Mouse (Mus musculus): ENCODE results near the gene Corin.
A peak's percentile ranks its signal among the peaks of the same experiment; 100 is the strongest.

The Corin gene

GRCm38 (mm10) chr5:72332901-72333300 is 171.4 kb downstream of the Corin start:
- no peak for ATAC-seq (ENCODE audit: insufficient number of reproducible peaks, low FRiP score, low TSS enrichment)

DNA sequence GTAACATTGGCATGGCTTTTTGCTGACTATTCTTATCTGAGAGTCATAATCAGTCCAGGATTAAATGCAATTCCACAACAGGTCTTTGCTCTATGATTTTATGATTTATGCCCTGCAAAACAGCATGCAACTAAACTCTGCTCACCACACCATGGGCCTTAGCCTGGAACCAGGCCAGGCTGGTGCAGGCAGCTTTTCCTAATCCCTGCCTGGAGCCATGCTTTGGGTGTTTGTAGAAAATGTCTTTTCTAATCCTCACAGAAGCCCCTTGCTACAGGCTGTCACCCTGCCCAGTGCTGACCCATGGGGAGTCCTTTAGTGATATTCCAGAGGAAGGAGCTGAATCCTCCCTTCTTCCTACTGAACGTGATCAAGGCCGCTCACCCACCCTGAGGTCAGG is 173.1 kb downstream of the Corin start:
- no peak for ATAC-seq (ENCODE audit: insufficient number of reproducible peaks, low FRiP score, low TSS enrichment)

GRCm38 (mm10) chr5:72330648-72331047 is 173.6 kb downstream of the Corin start:
- no peak for ATAC-seq (ENCODE audit: insufficient number of reproducible peaks, low FRiP score, low TSS enrichment)

- ATAC-seq (ENCODE audit: insufficient number of reproducible peaks, low FRiP score, low TSS enrichment), result no peak
Measured at GRCm38 (mm10) chr5:72329453-72329852, 174.8 kb downstream of the Corin start.

GRCm38 (mm10) chr5:72315282-72315681 is 189.0 kb downstream of the Corin start:
- ATAC-seq (ENCODE audit: insufficient number of reproducible peaks, low FRiP score, low TSS enrichment), result no peak

GRCm38 (mm10) chr5:72298418-72299104 is 205.7 kb downstream of the Corin start:
- no peak for ATAC-seq (ENCODE audit: insufficient number of reproducible peaks, low FRiP score, low TSS enrichment)

DNA sequence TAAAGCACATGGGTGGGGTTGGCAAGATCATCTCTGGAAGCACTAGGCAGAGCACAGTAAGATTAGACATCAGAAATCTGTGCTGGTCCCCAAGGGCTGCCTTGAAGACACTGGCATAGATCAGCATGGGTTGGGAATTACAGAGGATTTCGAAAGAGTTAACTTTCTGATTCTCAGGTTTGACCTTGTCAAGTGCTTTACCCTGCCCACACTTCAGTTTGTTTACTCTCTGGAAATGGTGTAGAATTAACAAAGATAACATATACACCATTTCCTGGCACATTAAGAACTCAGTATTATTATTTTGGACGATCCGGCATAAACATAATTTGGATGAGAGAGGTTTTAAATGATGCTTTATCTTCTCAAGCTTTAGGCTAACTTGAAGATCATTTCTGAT is 219.2 kb downstream of the Corin start:
- ATAC-seq (ENCODE audit: insufficient number of reproducible peaks, low FRiP score, low TSS enrichment), result no peak

GRCm38 (mm10) chr5:72282907-72283306 is 221.4 kb downstream of the Corin start:
- no peak for ATAC-seq (ENCODE audit: insufficient number of reproducible peaks, low FRiP score, low TSS enrichment)

- ATAC-seq (ENCODE audit: insufficient number of reproducible peaks, low FRiP score, low TSS enrichment), result no peak
Measured at GRCm38 (mm10) chr5:72269652-72270051, 234.6 kb downstream of the Corin start.

DNA sequence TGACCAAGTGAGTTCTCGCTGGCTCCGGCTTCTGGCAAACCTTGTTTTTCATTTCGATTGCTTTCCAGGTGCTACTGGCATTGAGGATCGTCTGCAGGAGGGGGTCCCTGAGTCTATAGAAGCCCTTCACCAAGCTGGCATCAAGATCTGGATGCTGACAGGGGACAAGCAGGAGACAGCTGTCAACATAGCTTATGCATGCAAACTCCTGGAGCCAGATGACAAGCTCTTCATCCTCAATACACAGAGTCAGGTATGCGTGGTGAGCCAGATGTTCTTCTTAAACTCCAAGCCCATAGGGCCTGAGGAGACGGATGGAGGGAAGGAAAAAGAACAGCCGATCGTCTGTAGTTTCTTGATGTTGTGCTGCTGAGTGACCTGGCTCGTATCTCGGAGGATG is 235.1 kb downstream of the Corin start:
- no peak for ATAC-seq (ENCODE audit: insufficient number of reproducible peaks, low FRiP score, low TSS enrichment)

DNA sequence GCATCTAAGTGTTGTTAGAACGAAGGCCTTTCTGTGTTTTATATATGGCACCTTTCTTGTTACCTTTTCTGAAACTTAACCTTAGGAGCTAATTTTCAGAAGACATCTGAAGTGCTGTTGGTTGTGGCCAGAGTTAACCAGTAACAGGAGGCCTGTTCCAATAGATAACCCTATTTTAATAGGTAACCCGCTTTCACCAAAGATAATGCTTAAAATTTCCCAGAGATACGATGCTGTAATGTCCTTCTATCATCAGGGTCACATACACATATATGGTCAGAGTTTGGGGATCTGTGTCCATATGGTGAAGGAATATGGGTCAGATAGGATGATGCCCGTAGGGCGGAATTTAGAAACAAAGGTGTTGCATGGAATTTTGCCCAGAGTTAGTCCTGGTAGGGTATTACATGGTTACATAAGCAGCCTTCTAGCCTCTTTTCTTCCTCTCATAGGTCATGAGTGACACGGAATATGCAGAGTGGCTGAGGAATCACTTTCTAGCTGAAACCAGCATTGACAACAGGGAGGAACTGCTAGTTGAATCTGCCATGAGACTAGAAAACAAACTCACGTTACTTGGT is 237.2 kb downstream of the Corin start:
- ATAC-seq (ENCODE audit: insufficient number of reproducible peaks, low FRiP score, low TSS enrichment), result peak; percentile 26; the same call in 1 of the 2 replicates

DNA sequence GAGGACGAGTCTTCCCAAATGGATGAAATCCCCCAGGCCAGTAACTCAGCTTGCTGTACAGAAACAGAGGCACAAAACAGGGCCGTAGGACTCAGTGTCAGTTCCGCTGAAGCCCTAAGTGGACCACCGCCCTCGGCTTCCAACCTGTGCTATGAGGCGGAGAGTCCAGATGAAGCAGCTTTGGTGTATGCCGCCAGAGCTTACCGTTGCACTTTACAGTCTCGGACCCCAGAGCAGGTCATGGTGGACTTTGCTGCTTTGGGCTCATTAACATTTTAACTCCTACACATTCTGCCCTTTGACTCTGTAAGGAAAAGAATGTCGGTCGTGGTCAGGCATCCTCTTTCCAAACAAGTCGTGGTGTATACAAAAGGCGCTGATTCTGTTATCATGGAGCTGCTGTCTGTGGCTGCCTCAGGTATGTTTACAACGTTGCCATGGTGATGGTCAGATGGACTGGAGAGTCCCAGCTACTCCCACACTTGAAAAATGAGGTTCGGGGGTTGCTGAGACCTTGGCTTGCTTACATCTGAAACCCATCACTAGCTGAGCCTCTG is 240.0 kb downstream of the Corin start:
- ATAC-seq (ENCODE audit: insufficient number of reproducible peaks, low FRiP score, low TSS enrichment), result no peak

- no peak for ATAC-seq (ENCODE audit: insufficient number of reproducible peaks, low FRiP score, low TSS enrichment)
Measured at GRCm38 (mm10) chr5:72261802-72262324, 242.4 kb downstream of the Corin start.

GRCm38 (mm10) chr5:72259298-72259621 is 245.0 kb downstream of the Corin start:
- ATAC-seq (ENCODE audit: insufficient number of reproducible peaks, low FRiP score, low TSS enrichment), result no peak

GRCm38 (mm10) chr5:72258409-72259297 is 245.6 kb downstream of the Corin start:
- no peak for ATAC-seq (ENCODE audit: insufficient number of reproducible peaks, low FRiP score, low TSS enrichment)

GRCm38 (mm10) chr5:72257084-72257483 is 247.2 kb downstream of the Corin start:
- ATAC-seq (ENCODE audit: insufficient number of reproducible peaks, low FRiP score, low TSS enrichment), result no peak

DNA sequence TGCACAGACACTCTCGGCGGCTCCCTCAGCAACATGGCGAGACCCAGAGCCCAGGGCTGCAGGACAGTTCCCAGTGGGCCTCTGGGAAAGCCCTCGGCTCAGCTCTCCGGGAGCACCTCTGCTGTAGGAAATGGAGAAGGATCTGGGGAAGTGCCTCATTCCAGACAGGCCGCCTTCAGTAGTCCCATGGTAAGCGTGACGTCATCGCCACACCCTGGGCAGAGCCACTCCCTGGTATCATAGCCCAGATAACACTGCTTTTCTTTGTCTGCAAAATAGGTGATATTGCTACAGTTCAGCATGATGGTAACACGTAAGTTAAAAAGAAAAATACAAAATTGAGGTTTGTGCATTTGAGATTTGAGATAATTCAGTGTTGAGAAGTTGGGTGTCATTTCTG is 249.3 kb downstream of the Corin start:
- no peak for ATAC-seq (ENCODE audit: insufficient number of reproducible peaks, low FRiP score, low TSS enrichment)

GRCm38 (mm10) chr5:72250180-72250579 is 254.1 kb downstream of the Corin start:
- no peak for ATAC-seq (ENCODE audit: insufficient number of reproducible peaks, low FRiP score, low TSS enrichment)

Measured in cerebellum, adult (tissue).